Mouse (Mus musculus): Measurements from ENCODE around the gene Sestd1.

The Sestd1 gene

GRCm38 (mm10) chr2:77280512-77281409, at the start of gene Sestd1:
Sestd1 (minus strand) TSS chr2:77280592.
- DNase-seq (ENCODE audit: low spot score in 2 of 2): peak; percentile 12 to 17

GRCm38 (mm10) chr2:77327246-77327645, 46.9 kb upstream of the Sestd1 start:
- DNase-seq (ENCODE audit: low spot score in 2 of 2): no peak

- DNase-seq (ENCODE audit: low spot score in 2 of 2): no peak
Observed at GRCm38 (mm10) chr2:77323739-77324138, 43.3 kb upstream of the Sestd1 start.

GRCm38 (mm10) chr2:77323156-77323555, 42.8 kb upstream of the Sestd1 start:
- DNase-seq (ENCODE audit: low spot score in 2 of 2): no peak

GRCm38 (mm10) chr2:77319196-77319595, 38.8 kb upstream of the Sestd1 start:
- DNase-seq (ENCODE audit: low spot score in 2 of 2): no peak

- DNase-seq (ENCODE audit: low spot score in 2 of 2): no peak
Observed at GRCm38 (mm10) chr2:77316961-77317360, 36.6 kb upstream of the Sestd1 start.

- DNase-seq (ENCODE audit: low spot score in 2 of 2): no peak
Observed at GRCm38 (mm10) chr2:77313846-77314245, 33.5 kb upstream of the Sestd1 start.

GRCm38 (mm10) chr2:77312616-77313015, 32.2 kb upstream of the Sestd1 start:
- DNase-seq (ENCODE audit: low spot score in 2 of 2): no peak

- no peak for DNase-seq (ENCODE audit: low spot score in 2 of 2)
Observed at GRCm38 (mm10) chr2:77309313-77309712, 28.9 kb upstream of the Sestd1 start.

- no peak for DNase-seq (ENCODE audit: low spot score in 2 of 2)
Observed at GRCm38 (mm10) chr2:77304494-77304893, 24.1 kb upstream of the Sestd1 start.

GRCm38 (mm10) chr2:77303716-77304115, 23.3 kb upstream of the Sestd1 start:
- no peak for DNase-seq (ENCODE audit: low spot score in 2 of 2)

- no peak for DNase-seq (ENCODE audit: low spot score in 2 of 2)
Observed at GRCm38 (mm10) chr2:77302655-77303348, 22.4 kb upstream of the Sestd1 start.

GRCm38 (mm10) chr2:77301687-77302389, 21.4 kb upstream of the Sestd1 start:
- DNase-seq (ENCODE audit: low spot score in 2 of 2): no peak

GRCm38 (mm10) chr2:77289701-77290100, 9.3 kb upstream of the Sestd1 start:
- no peak for DNase-seq (ENCODE audit: low spot score in 2 of 2)

GRCm38 (mm10) chr2:77286755-77287154, 6.4 kb upstream of the Sestd1 start:
- DNase-seq (ENCODE audit: low spot score in 2 of 2): no peak

- DNase-seq (ENCODE audit: low spot score in 2 of 2): no peak
Observed at GRCm38 (mm10) chr2:77284281-77284899, 4.0 kb upstream of the Sestd1 start.

GRCm38 (mm10) chr2:77279861-77280511, 406 bp downstream of the Sestd1 start:
- no peak for DNase-seq (ENCODE audit: low spot score in 2 of 2)

- DNase-seq (ENCODE audit: low spot score in 2 of 2): no peak
Observed at GRCm38 (mm10) chr2:77277272-77277671, 3.1 kb downstream of the Sestd1 start.

GRCm38 (mm10) chr2:77275851-77276250, 4.5 kb downstream of the Sestd1 start:
- no peak for DNase-seq (ENCODE audit: low spot score in 2 of 2)

- no peak for DNase-seq (ENCODE audit: low spot score in 2 of 2)
Observed at GRCm38 (mm10) chr2:77274976-77275641, 5.3 kb downstream of the Sestd1 start.

GRCm38 (mm10) chr2:77272953-77273352, 7.4 kb downstream of the Sestd1 start:
- DNase-seq (ENCODE audit: low spot score in 2 of 2): no peak

Data from natural killer cell, adult 2 months (primary cell).